Mouse (Mus musculus): ENCODE measurements around the gene Irs1. TPM values are rescaled to one million over a fixed set of nuclear protein-coding genes. Genes with fewer than 3 reads are reported as not detected.

Gene Irs1
- polyA plus RNA-seq, 1 experiment from 2014 or later = 1.9 TPM

- TF ChIP-seq CTCF (IDR thresholded peaks at IDR 0.05; ENCODE audit: low read depth) (no peak), EP300 (optimal IDR thresholded peaks at IDR 0.05) (no peak)
- Histone ChIP-seq H3K4me3 (ENCODE audit: low read depth, low read length) (no peak overlapping the region), H3K27ac (replicated peaks) (no peak overlapping the region), H3K27me3 (ENCODE audit: control insufficient read depth, insufficient read depth, low read length) (no peaks in the 10 kb centered on the region), H3K9me3 (ENCODE audit: control insufficient read depth, low read length) (no peaks in the 10 kb centered on the region), H3K36me3 (ENCODE audit: control insufficient read depth, insufficient read depth, low read length) (no peaks in the 10 kb centered on the region), H3K9ac (ENCODE audit: low read length) (no peak overlapping the region), H3K4me1 (replicated peaks; ENCODE audit: control insufficient read depth, insufficient read depth) (no peaks in the 10 kb centered on the region), H3K4me2 (replicated peaks; ENCODE audit: low read depth) (no peak overlapping the region)
- 63% methylated on average over 9 of the region's 9 CpGs for WGBS
- DNase-seq (ENCODE audit: low spot score) (no peak), ATAC-seq (ENCODE audit: low FRiP score, low TSS enrichment) (no peak)
These were observed 37.3 kb downstream of the Irs1 start for GRCm38 (mm10) chr1:82253789-82254445.

GRCm38 (mm10) chr1:82247221-82247951 is 43.8 kb downstream of the Irs1 start:
- no peak overlapping the region for H3K9ac ChIP-seq (ENCODE audit: low read length)
- no peaks in the 10 kb centered on the region for H3K27me3 ChIP-seq (ENCODE audit: control insufficient read depth, insufficient read depth, low read length)
- 61% methylated on average over 10 of the region's 10 CpGs for WGBS
- no peaks in the 10 kb centered on the region for H3K36me3 ChIP-seq (ENCODE audit: control insufficient read depth, insufficient read depth, low read length)
- H3K9me3 ChIP-seq (ENCODE audit: control insufficient read depth, low read length) = no peaks in the 10 kb centered on the region
- DNase-seq (ENCODE audit: low spot score) (no peak), ATAC-seq (ENCODE audit: low FRiP score, low TSS enrichment) (no peak)
- H3K4me3 ChIP-seq (ENCODE audit: low read depth, low read length) = no peak overlapping the region
- TF ChIP-seq CTCF (IDR thresholded peaks at IDR 0.05; ENCODE audit: low read depth) (no peak), EP300 (optimal IDR thresholded peaks at IDR 0.05) (no peak)
- H3K4me1 ChIP-seq (replicated peaks; ENCODE audit: control insufficient read depth, insufficient read depth) = no peaks in the 10 kb centered on the region
- H3K27ac ChIP-seq (replicated peaks) = no peak overlapping the region
- no peak overlapping the region for H3K4me2 ChIP-seq (replicated peaks; ENCODE audit: low read depth)

GRCm38 (mm10) chr1:82245002-82245401 is 46.2 kb downstream of the Irs1 start:
- H3K27ac ChIP-seq (replicated peaks) = no peak overlapping the region
- no peak for ATAC-seq (ENCODE audit: low FRiP score, low TSS enrichment)

GRCm38 (mm10) chr1:82243260-82243825 is 47.9 kb downstream of the Irs1 start:
- H3K9ac ChIP-seq (ENCODE audit: low read length) = no peak overlapping the region
- no peaks in the 10 kb centered on the region for H3K27me3 ChIP-seq (ENCODE audit: control insufficient read depth, insufficient read depth, low read length)
- H3K9me3 ChIP-seq (ENCODE audit: control insufficient read depth, low read length) = no peaks in the 10 kb centered on the region
- TF ChIP-seq CTCF (IDR thresholded peaks at IDR 0.05; ENCODE audit: low read depth) (no peak), EP300 (optimal IDR thresholded peaks at IDR 0.05) (no peak)
- no peaks in the 10 kb centered on the region for H3K36me3 ChIP-seq (ENCODE audit: control insufficient read depth, insufficient read depth, low read length)
- no peak for ATAC-seq (ENCODE audit: low FRiP score, low TSS enrichment)
- no peak overlapping the region for H3K4me2 ChIP-seq (replicated peaks; ENCODE audit: low read depth)
- no peak overlapping the region for H3K4me3 ChIP-seq (ENCODE audit: low read depth, low read length)
- no peak overlapping the region for H3K27ac ChIP-seq (replicated peaks)
- WGBS = 81% methylated on average over 6 of the region's 6 CpGs
- DNase-seq (ENCODE audit: low spot score) = no peak
- H3K4me1 ChIP-seq (replicated peaks; ENCODE audit: control insufficient read depth, insufficient read depth) = no peaks in the 10 kb centered on the region

More at GRCm38 (mm10) chr1:82245002-82245401, 46.2 kb downstream of the Irs1 start:
- no peak for DNase-seq (ENCODE audit: low spot score)
- WGBS = 76% methylated on average over 5 of the region's 5 CpGs
- no peak for TF ChIP-seq CTCF (IDR thresholded peaks at IDR 0.05; ENCODE audit: low read depth)
- no peak for TF ChIP-seq EP300 (optimal IDR thresholded peaks at IDR 0.05)
- no peak overlapping the region for H3K9ac ChIP-seq (ENCODE audit: low read length)
- no peak overlapping the region for H3K4me3 ChIP-seq (ENCODE audit: low read depth, low read length)
- H3K4me1 ChIP-seq (replicated peaks; ENCODE audit: control insufficient read depth, insufficient read depth) = no peaks in the 10 kb centered on the region
- no peaks in the 10 kb centered on the region for H3K36me3 ChIP-seq (ENCODE audit: control insufficient read depth, insufficient read depth, low read length)
- no peaks in the 10 kb centered on the region for H3K27me3 ChIP-seq (ENCODE audit: control insufficient read depth, insufficient read depth, low read length)
- no peak overlapping the region for H3K4me2 ChIP-seq (replicated peaks; ENCODE audit: low read depth)
- no peaks in the 10 kb centered on the region for H3K9me3 ChIP-seq (ENCODE audit: control insufficient read depth, low read length)

- peak; percentile 45; the same call in 1 of the 2 replicates for ATAC-seq (ENCODE audit: low FRiP score, low TSS enrichment)
- no peak overlapping the region for H3K4me2 ChIP-seq (replicated peaks; ENCODE audit: low read depth)
- peak; percentile 18 for DNase-seq (ENCODE audit: low spot score)
- H3K27ac ChIP-seq (replicated peaks) = no peak overlapping the region
- H3K4me1 ChIP-seq (replicated peaks; ENCODE audit: control insufficient read depth, insufficient read depth) = no peaks in the 10 kb centered on the region
- 49% methylated on average over 3 of the region's 3 CpGs for WGBS
- H3K27me3 ChIP-seq (ENCODE audit: control insufficient read depth, insufficient read depth, low read length) = no peaks in the 10 kb centered on the region
- H3K36me3 ChIP-seq (ENCODE audit: control insufficient read depth, insufficient read depth, low read length) = no peaks in the 10 kb centered on the region
- H3K9me3 ChIP-seq (ENCODE audit: control insufficient read depth, low read length) = no peaks in the 10 kb centered on the region
- no peak overlapping the region for H3K9ac ChIP-seq (ENCODE audit: low read length)
- TF ChIP-seq CTCF (IDR thresholded peaks at IDR 0.05; ENCODE audit: low read depth) (no peak), EP300 (optimal IDR thresholded peaks at IDR 0.05) (no peak)
- no peak overlapping the region for H3K4me3 ChIP-seq (ENCODE audit: low read depth, low read length)
These were observed 51.6 kb downstream of the Irs1 start for GRCm38 (mm10) chr1:82239409-82240201.

Data from stomach, postnatal 0 days (tissue).